Mouse (Mus musculus): ENCODE measurements at regions not wholly inside any gene's neighbourhood (a gene's known extent, or its start where the extent isn't known, plus 50 kb on each side); places are given as distances from the start of the nearest gene placed in this dataset.

DNA sequence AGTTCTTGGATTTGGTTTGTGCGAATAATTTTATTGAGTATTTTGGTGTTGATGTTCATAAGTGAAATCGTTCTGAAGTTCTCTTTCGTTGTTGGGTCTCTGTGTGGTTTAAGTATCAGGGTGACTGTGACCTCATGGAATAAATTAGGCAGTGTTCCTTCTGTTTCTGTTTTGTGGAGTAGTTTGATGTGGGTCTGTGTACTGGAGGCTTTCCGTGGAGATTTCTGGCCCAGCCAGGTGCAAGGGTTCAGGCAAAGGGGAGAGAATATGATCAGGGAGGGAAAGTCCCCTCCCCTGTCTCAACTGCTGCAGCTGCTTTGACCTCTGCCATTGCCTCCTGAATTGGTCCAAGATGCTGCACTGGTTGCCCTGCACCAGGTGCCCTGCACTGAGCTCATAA is 775.7 kb downstream of the Otol1 start:
- DNase-seq (ENCODE audit: inconsistent ontology term), result no peak

- DNase-seq (ENCODE audit: inconsistent ontology term), result no peak
These were observed 794.8 kb downstream of the Otol1 start for GRCm38 (mm10) chr3:70802230-70802629.

GRCm38 (mm10) chr3:70803411-70803810 is 796.0 kb downstream of the Otol1 start:
- peak; percentile 54 for DNase-seq (ENCODE audit: inconsistent ontology term)

- DNase-seq (ENCODE audit: inconsistent ontology term), result peak; percentile 81
These were observed 796.5 kb downstream of the Otol1 start for GRCm38 (mm10) chr3:70803885-70804284.

DNA sequence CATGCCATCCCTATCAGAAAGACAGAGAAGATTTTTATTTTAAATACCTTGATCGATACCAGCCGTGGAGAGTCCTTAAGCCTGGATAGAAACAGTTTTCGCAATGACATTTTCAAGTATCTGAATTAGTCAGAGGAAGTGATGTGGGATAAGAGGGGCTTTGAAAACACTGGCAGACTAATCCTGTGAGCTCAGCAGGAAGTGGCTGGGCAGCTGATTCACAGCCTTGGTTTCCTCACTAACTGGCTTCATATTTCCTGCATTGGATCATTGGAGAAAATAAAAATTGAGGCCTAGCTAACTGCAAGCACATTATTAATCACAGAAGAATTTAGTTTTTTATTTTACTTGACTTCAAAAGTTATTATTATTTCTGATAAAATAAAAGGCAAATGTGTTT is 799.8 kb downstream of the Otol1 start:
- peak; percentile 89 for DNase-seq (ENCODE audit: inconsistent ontology term)
